Mouse (Mus musculus) brain, embryonic 14.5 days (tissue): ENCODE measurements around the gene Bivm.
A peak's percentile ranks its signal among the peaks of the same experiment; 100 is the strongest.

Experiments
- CTCF ChIP-seq: fragments of 200-500 bp; IDR thresholded peaks from 2 replicates; pipeline ENCODE4 v1.5.1; 2012; ENCODE audit warnings: inconsistent platforms, mild to moderate bottlenecking, moderate library complexity, borderline replicate concordance; ENCODE audit not compliant: insufficient read depth, insufficient read length; ENCODE audit errors: extremely low read depth
- POLR2A ChIP-seq: fragments of 200-500 bp; IDR thresholded peaks from 2 replicates; pipeline ENCODE4 v1.6.1; 2012; ENCODE audit warnings: mild to moderate bottlenecking, inconsistent platforms, borderline replicate concordance; ENCODE audit not compliant: poor library complexity, insufficient read depth, insufficient read length, severe bottlenecking; ENCODE audit errors: extremely low read depth

GRCm38 (mm10) chr1:44147563-44148381, 29.0 kb downstream of the Bivm start, which contains the start of gene Ercc5:
- no peak for TF ChIP-seq CTCF
- peak; percentile 83; the same call in 1 of the 2 replicates for TF ChIP-seq POLR2A
